Mouse (Mus musculus): ENCODE measurements around the gene Ltbp4. TPM values are rescaled to one million over a fixed set of nuclear protein-coding genes. Genes with fewer than 3 reads are reported as not detected.

Gene Ltbp4
- 0.11 and 0.16 TPM in 2 replicates for total RNA-seq (2023)

DNA sequence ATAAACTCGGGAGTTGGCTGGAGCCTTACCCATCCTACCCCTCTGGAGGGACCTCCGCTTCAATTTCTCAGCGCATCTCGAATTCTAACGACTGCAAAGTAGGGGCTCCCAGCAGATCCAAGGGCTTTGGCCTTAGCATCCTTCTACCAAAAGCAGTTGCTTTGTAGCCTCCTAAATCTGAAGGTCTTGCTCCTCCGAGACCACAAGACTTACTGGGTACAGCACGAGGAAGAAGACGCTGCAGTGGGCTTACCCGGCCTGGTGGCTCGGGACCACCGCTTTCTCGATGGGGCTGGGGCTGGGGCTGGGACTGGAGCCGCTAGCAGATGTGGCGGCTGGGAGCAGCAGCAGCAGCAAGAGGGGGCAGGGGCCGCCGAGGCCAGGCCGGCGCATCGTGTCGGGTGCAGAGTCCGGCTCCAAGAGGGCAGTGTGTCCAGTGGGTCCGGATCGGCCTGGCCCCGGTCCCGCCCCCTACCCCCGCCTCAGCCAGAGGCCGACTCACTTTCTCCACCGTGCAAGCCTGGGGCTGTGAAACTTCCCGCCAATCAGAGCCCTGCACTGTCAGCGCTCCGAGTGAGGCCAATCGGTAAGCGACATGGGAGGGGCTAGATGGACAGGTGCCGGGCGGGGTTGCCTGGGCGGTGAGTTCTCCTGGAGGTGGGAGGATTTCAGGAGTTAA is at the start of gene Ltbp4:
TSS of gene Ltbp4 (minus strand) at position 518 of the 679 bp plus-strand sequence.

GRCm38 (mm10) chr7:27356861-27357594 is 19.5 kb upstream of the Ltbp4 start, which contains the start of gene Gm20479:
Gm20479 (minus strand) TSS chr7:27357419.

DNA sequence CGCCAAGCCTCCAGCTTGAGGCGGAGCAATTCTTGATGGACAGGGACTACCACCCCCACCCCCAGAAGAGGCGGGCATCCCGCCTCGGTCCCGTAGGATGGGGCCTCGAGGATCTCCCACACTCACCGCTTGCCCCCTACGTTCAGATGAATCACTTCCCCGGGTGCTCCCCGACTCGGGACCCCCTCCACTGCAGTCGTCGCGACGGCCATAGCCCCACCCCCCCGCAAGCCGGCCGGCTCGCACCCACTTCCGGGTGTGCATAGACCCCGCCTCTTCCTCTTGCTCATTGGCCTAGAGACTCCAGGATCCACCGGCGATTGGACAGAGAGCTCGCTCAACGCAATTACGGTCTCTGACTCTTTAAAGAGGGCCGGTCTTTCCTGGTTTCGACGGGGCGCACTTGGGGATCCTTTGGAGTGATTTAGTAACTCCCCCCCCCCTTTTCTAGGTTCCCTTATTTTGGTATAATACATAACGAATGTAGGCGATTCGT is 18.3 kb upstream of the Ltbp4 start, which contains the start of gene Shkbp1:
TSS of gene Shkbp1 (minus strand) at position 275 of the 496 bp plus-strand sequence.

DNA sequence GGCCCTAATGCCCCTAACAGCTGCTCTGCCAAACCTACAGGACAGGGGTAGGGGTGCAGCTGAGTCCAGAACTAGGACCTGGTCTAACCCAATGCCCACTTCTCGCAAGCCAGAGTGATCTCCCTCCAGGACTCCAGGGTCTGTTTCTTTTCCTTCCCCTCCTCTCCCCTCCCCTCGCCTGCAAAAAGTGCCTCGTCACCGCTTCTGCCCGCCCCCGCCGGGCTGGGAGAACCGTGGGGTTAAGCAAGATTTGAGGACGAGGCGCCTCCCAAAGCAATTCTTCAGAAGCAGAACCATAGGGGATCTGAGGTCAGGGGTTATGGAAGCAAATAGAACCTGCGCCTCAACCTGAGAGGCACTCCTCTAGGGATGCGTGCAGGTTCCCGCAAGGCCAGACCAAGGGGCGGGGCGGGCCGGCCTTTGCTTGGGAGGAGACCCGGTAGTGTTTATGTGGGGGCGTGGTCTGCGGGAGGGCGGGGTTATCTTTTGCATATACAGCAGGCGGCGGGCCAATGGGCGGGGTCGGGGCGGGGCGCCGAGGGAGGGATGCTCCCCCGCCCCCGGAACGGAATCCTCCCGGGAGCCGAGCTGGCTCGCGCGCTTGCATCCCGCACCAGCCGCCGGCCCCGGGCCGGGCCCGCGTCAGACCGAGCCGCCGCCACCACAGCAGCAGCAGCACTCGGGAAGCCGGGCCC is 79.1 kb downstream of the Ltbp4 start, which contains the start of gene Numbl:
TSS of gene Numbl (plus strand) at position 229 of the 695 bp plus-strand sequence.

Other genes with a start within 250 kb of the Ltbp4 start
- not detected in 2 replicates for gene Cyp2f2, start 217.8 kb downstream of the Ltbp4 start, total RNA-seq (2023)
- not detected in 2 replicates for gene Cyp2t4, start 184.0 kb downstream of the Ltbp4 start, total RNA-seq (2023)
- gene Egln2, start 170.9 kb downstream of the Ltbp4 start, total RNA-seq (2023) = 33.3 and 43.6 TPM in 2 replicates
- 114 TPM in 2 replicates for gene Rab4b, start 158.8 kb downstream of the Ltbp4 start, total RNA-seq (2023)
- not detected in 2 replicates for gene Gm21983, start 156.6 kb downstream of the Ltbp4 start, total RNA-seq (2023)
- not detected in 2 replicates for gene Mia, start 156.5 kb downstream of the Ltbp4 start, total RNA-seq (2023)
- gene BC024978, start 141.9 kb downstream of the Ltbp4 start, total RNA-seq (2023) = 0.84 and 3.4 TPM in 2 replicates
- gene Snrpa, start 141.4 kb downstream of the Ltbp4 start, total RNA-seq (2023) = 32.2 and 32.3 TPM in 2 replicates
- 16.1 and 23.6 TPM in 2 replicates for gene Itpkc, start 109.0 kb downstream of the Ltbp4 start, total RNA-seq (2023)
- 23.7 and 25.7 TPM in 2 replicates for gene Coq8b, start 104.7 kb downstream of the Ltbp4 start, total RNA-seq (2023)
- 3.2 and 3.3 TPM in 2 replicates for gene Numbl, start 79.3 kb downstream of the Ltbp4 start, total RNA-seq (2023)
- 103 and 111 TPM in 2 replicates for gene Shkbp1, start 18.3 kb upstream of the Ltbp4 start, total RNA-seq (2023)
- gene Gm20479, start 19.7 kb upstream of the Ltbp4 start, total RNA-seq (2023) = 0.84 and 20.0 TPM in 2 replicates
- 0.09 TPM in 1 of 2 replicates, not detected in the other for gene Sptbn4, start 110.0 kb upstream of the Ltbp4 start, total RNA-seq (2023)
- 12.3 and 21.6 TPM in 2 replicates for gene Blvrb, start 110.3 kb upstream of the Ltbp4 start, total RNA-seq (2023)
- 25.7 and 30.8 TPM in 2 replicates for gene Sertad3, start 136.1 kb upstream of the Ltbp4 start, total RNA-seq (2023)
- 42.4 and 47.3 TPM in 2 replicates for gene Sertad1, start 149.2 kb upstream of the Ltbp4 start, total RNA-seq (2023)
- 0.41 and 0.88 TPM in 2 replicates for gene Prx, start 161.6 kb upstream of the Ltbp4 start, total RNA-seq (2023)
- 0.35 TPM in 1 of 2 replicates, not detected in the other for gene Hipk4, start 185.6 kb upstream of the Ltbp4 start, total RNA-seq (2023)
- 19.1 and 19.8 TPM in 2 replicates for gene Pld3, start 215.5 kb upstream of the Ltbp4 start, total RNA-seq (2023)
- gene 2310022A10Rik, start 215.5 kb upstream of the Ltbp4 start, total RNA-seq (2023) = 11.5 and 13.0 TPM in 2 replicates